Mouse (Mus musculus): ENCODE results near the gene Dhrs11.

DNA sequence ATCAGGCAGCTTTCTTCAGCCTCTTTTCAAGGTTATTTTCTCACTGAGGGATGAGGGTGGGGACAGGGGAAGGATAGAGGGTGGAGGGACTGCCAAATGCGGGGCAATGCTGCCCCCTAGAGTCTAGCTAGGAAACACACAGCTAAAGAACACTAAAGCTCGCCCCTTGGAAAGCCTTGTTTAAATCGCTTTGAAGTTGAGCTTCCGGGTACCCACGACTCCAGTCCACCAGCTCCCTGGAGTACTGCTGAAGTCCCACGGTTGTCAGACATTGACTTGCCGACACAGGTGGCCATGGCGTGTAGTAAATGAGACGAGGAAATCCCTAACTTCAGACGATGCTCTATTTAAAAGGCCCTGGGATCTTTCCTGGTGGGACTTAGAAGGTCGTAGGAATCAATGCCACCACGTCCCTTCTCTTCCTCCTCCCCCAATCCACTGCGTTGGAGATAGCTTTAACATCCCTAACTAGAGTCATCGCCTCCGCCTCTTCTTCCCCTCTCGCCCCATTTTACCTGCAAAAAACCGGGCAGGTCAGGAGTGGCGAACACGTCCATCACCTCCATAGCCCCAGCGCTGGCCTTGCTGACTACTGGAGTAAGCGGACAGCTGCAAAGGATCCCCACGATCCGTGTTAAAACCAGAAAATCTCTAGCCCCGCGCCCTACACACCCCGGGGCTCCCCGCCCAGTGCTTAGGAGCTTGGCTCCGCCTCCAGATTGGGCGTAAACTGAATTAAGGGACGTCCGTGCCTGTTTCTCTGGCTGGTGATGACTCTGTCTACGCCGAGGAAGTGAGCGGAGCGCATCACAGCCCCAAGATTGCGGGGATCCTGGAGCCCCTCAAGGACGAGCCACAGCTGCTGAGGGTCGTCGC is 10.5 kb downstream of the Dhrs11 start:
- peak; percentile 82 for TF ChIP-seq CTCF (IDR thresholded peaks at IDR 0.05; ENCODE audit: extremely low read depth, insufficient read depth, low read length)
- peak; percentile 79 for TF ChIP-seq POLR2A (IDR thresholded peaks at IDR 0.05; ENCODE audit: extremely low read depth, insufficient read depth, low read length)
